Mouse (Mus musculus) heart, embryonic 15.5 days (tissue): Measurements from ENCODE around the gene Mrpl54. TPM values are rescaled to one million over a fixed set of nuclear protein-coding genes. Genes with fewer than 3 reads are reported as not detected.

Source experiments
- ATAC-seq: fragments of 200-750 bp; cut with Nextera tagmentation; replicated peaks from 2 replicates; pipeline ENCODE4 v1.8.0; 2017; ENCODE audit warnings: low read depth, moderate TSS enrichment; ENCODE audit not compliant: insufficient number of reproducible peaks, insufficient read depth, low FRiP score
- H3K27ac ChIP-seq: fragments of 300-500 bp; sonication (generic); 2 replicates; pipeline ENCODE4 v1.5.1; 2015; ENCODE audit warnings: mild to moderate bottlenecking, inconsistent platforms
- H3K27me3 ChIP-seq: fragments of 300-500 bp; sonication (generic); 2 replicates; pipeline ENCODE4 v1.6.1; 2015; ENCODE audit warnings: inconsistent platforms
- H3K36me3 ChIP-seq: fragments of 300-500 bp; sonication (generic); 2 replicates; pipeline ENCODE4 v1.6.1; 2015; ENCODE audit warnings: mild to moderate bottlenecking, inconsistent platforms
- H3K4me1 ChIP-seq: fragments of 300-500 bp; sonication (generic); replicated peaks from 2 replicates; pipeline ENCODE4 v1.6.1; 2015; ENCODE audit warnings: inconsistent platforms
- H3K4me2 ChIP-seq: fragments of 300-500 bp; sonication (generic); 2 replicates; pipeline ENCODE4 v1.6.1; 2015; ENCODE audit warnings: inconsistent platforms, mild to moderate bottlenecking, moderate library complexity
- H3K4me3 ChIP-seq: fragments of 300-500 bp; sonication (generic); 2 replicates; pipeline ENCODE4 v1.5.1; 2015; ENCODE audit warnings: mild to moderate bottlenecking, inconsistent platforms
- H3K9ac ChIP-seq: fragments of 300-500 bp; sonication (generic); 2 replicates; pipeline ENCODE4 v1.6.1; 2015; ENCODE audit warnings: mild to moderate bottlenecking, inconsistent platforms
- H3K9me3 ChIP-seq: fragments of 300-500 bp; sonication (generic); replicated peaks from 2 replicates; pipeline ENCODE4 v1.6.1; 2016; ENCODE audit warnings: inconsistent platforms
- WGBS: fragments of 180-500 bp; shearing (Covaris S2); methylation state at CpG from one replicate; pipeline ENCODE4 v1.1.7; 2015; ENCODE audit warnings: mixed read lengths; 5-methylcytosine and 5-hydroxymethylcytosine counted together
- polyA plus RNA-seq: library from polyadenylated mRNA; unstranded; fragments of >200 nt; fragmentation: Nextera tagmentation; extraction: Ambion mirVana; gene quantifications from 2 replicates; pipeline ENCODE4 v1.2.1, GENCODE M21; 2015

Gene Mrpl54
- polyA plus RNA-seq, 1 experiment from 2014 or later: 226 TPM

GRCm38 (mm10) chr10:81257158-81258039, 9.3 kb downstream of the Mrpl54 start:
- WGBS: 2% methylated on average over 62 of the region's 62 CpGs
- peaks cover 75% of the 10 kb centered on the region for H3K27me3 ChIP-seq
- peaks cover 25% of the 10 kb centered on the region for H3K4me1 ChIP-seq
- peak overlapping the region; percentile 90 for H3K4me2 ChIP-seq
- peak overlapping the region; percentile 50 for H3K9ac ChIP-seq
- H3K36me3 ChIP-seq: no peaks in the 10 kb centered on the region
- no peak overlapping the region for H3K27ac ChIP-seq
- ATAC-seq: no peak
- peak overlapping the region; percentile 53 for H3K4me3 ChIP-seq
- peaks cover 6% of the 10 kb centered on the region for H3K9me3 ChIP-seq

- H3K4me1 ChIP-seq: peaks cover 26% of the 10 kb centered on the region
- no peak overlapping the region for H3K4me2 ChIP-seq
- peaks cover 87% of the 10 kb centered on the region for H3K27me3 ChIP-seq
- H3K36me3 ChIP-seq: no peaks in the 10 kb centered on the region
- no peak for ATAC-seq
- 44% methylated on average over 1 of the region's 1 CpGs for WGBS
- H3K9me3 ChIP-seq: no peaks in the 10 kb centered on the region
- H3K4me3 ChIP-seq: no peak overlapping the region
- no peak overlapping the region for H3K9ac ChIP-seq
- no peak overlapping the region for H3K27ac ChIP-seq
Measured at GRCm38 (mm10) chr10:81254886-81255285, 11.8 kb downstream of the Mrpl54 start.

- H3K27ac ChIP-seq: no peak within 1 kb of the TSS
- H3K36me3 ChIP-seq: no peaks in the 10 kb centered on the region
- no peak for ATAC-seq
- 13% methylated on average over 44 of the region's 44 CpGs for WGBS
- H3K27me3 ChIP-seq: peaks cover 66% of the 10 kb centered on the region
- peak within 1 kb of the TSS; percentile 25; the same call in 1 of the 2 replicates for H3K4me2 ChIP-seq
- no peaks in the 10 kb centered on the region for H3K9me3 ChIP-seq
- H3K9ac ChIP-seq: no peak within 1 kb of the TSS
- H3K4me1 ChIP-seq: peaks cover 18% of the 10 kb centered on the region
- H3K4me3 ChIP-seq: peak within 1 kb of the TSS; percentile 11
Measured at GRCm38 (mm10) chr10:81252424-81253419, 14.0 kb downstream of the Mrpl54 start, which contains the start of gene Matk. Gene Matk, plus strand, starts transcription at chr10:81252935.

- 73% methylated on average over 8 of the region's 8 CpGs for WGBS
- Histone ChIP-seq H3K4me2 (no peak overlapping the region), H3K9ac (no peak overlapping the region), H3K4me3 (no peak overlapping the region), H3K9me3 (no peaks in the 10 kb centered on the region), H3K27ac (no peak overlapping the region), H3K36me3 (no peaks in the 10 kb centered on the region), H3K27me3 (peaks cover 42% of the 10 kb centered on the region), H3K4me1 (peaks cover 16% of the 10 kb centered on the region)
- ATAC-seq: no peak
Measured at GRCm38 (mm10) chr10:81249442-81249841, 17.3 kb downstream of the Mrpl54 start.

GRCm38 (mm10) chr10:81247804-81248203, 18.9 kb downstream of the Mrpl54 start:
- H3K9me3 ChIP-seq: no peaks in the 10 kb centered on the region
- ATAC-seq: no peak
- no peak overlapping the region for H3K4me2 ChIP-seq
- no peak overlapping the region for H3K27ac ChIP-seq
- H3K9ac ChIP-seq: no peak overlapping the region
- H3K4me3 ChIP-seq: no peak overlapping the region
- H3K4me1 ChIP-seq: peaks cover 12% of the 10 kb centered on the region
- peaks cover 39% of the 10 kb centered on the region for H3K27me3 ChIP-seq
- H3K36me3 ChIP-seq: no peaks in the 10 kb centered on the region
- 98% methylated on average over 2 of the region's 2 CpGs for WGBS

GRCm38 (mm10) chr10:81245166-81245565, 21.6 kb downstream of the Mrpl54 start:
- WGBS: 87% methylated on average over 6 of the region's 6 CpGs
- no peak overlapping the region for H3K27ac ChIP-seq
- no peaks in the 10 kb centered on the region for H3K9me3 ChIP-seq
- no peak overlapping the region for H3K9ac ChIP-seq
- peaks cover 38% of the 10 kb centered on the region for H3K27me3 ChIP-seq
- no peak overlapping the region for H3K4me2 ChIP-seq
- ATAC-seq: no peak
- H3K4me3 ChIP-seq: no peak overlapping the region
- H3K36me3 ChIP-seq: no peaks in the 10 kb centered on the region
- H3K4me1 ChIP-seq: peaks cover 11% of the 10 kb centered on the region

- no peak overlapping the region for H3K9ac ChIP-seq
- H3K4me3 ChIP-seq: no peak overlapping the region
- no peak overlapping the region for H3K27ac ChIP-seq
- H3K36me3 ChIP-seq: no peaks in the 10 kb centered on the region
- H3K27me3 ChIP-seq: peaks cover 44% of the 10 kb centered on the region
- H3K4me1 ChIP-seq: peaks cover 17% of the 10 kb centered on the region
- H3K9me3 ChIP-seq: no peaks in the 10 kb centered on the region
- no peak; the same call in 1 of the 2 replicates for ATAC-seq
- WGBS: 9% methylated on average over 17 of the region's 17 CpGs
- no peak overlapping the region for H3K4me2 ChIP-seq
Measured at GRCm38 (mm10) chr10:81244595-81244994, 22.1 kb downstream of the Mrpl54 start.

- Histone ChIP-seq H3K27ac (no peak overlapping the region), H3K9me3 (no peaks in the 10 kb centered on the region), H3K4me3 (no peak overlapping the region), H3K4me1 (peaks cover 17% of the 10 kb centered on the region), H3K4me2 (no peak overlapping the region), H3K9ac (no peak overlapping the region), H3K36me3 (no peaks in the 10 kb centered on the region), H3K27me3 (peaks cover 49% of the 10 kb centered on the region)
- 71% methylated on average over 4 of the region's 4 CpGs for WGBS
- no peak for ATAC-seq
Measured at GRCm38 (mm10) chr10:81244146-81244545, 22.6 kb downstream of the Mrpl54 start.

GRCm38 (mm10) chr10:81242021-81242420, 24.7 kb downstream of the Mrpl54 start:
- H3K4me2 ChIP-seq: no peak overlapping the region
- no peak for ATAC-seq
- H3K9ac ChIP-seq: no peak overlapping the region
- no peaks in the 10 kb centered on the region for H3K36me3 ChIP-seq
- H3K27me3 ChIP-seq: peaks cover 60% of the 10 kb centered on the region
- H3K4me1 ChIP-seq: peaks cover 17% of the 10 kb centered on the region
- H3K9me3 ChIP-seq: no peaks in the 10 kb centered on the region
- no peak overlapping the region for H3K27ac ChIP-seq
- no peak overlapping the region for H3K4me3 ChIP-seq
- 91% methylated on average over 16 of the region's 16 CpGs for WGBS

- Histone ChIP-seq H3K36me3 (no peaks in the 10 kb centered on the region), H3K4me3 (no peak overlapping the region), H3K9me3 (no peaks in the 10 kb centered on the region), H3K4me1 (peaks cover 17% of the 10 kb centered on the region), H3K9ac (no peak overlapping the region), H3K4me2 (no peak overlapping the region), H3K27me3 (peaks cover 60% of the 10 kb centered on the region), H3K27ac (no peak overlapping the region)
- WGBS: 26% methylated on average over 13 of the region's 13 CpGs
- no peak for ATAC-seq
Measured at GRCm38 (mm10) chr10:81240876-81241275, 25.9 kb downstream of the Mrpl54 start.

GRCm38 (mm10) chr10:81238618-81239017, 28.1 kb downstream of the Mrpl54 start:
- 74% methylated on average over 2 of the region's 2 CpGs for WGBS

More at GRCm38 (mm10) chr10:81238618-81239017, 28.1 kb downstream of the Mrpl54 start:
- Histone ChIP-seq H3K27ac (no peak overlapping the region), H3K4me1 (peaks cover 11% of the 10 kb centered on the region), H3K9ac (no peak overlapping the region), H3K4me2 (no peak overlapping the region), H3K36me3 (no peaks in the 10 kb centered on the region), H3K27me3 (peaks cover 51% of the 10 kb centered on the region), H3K9me3 (no peaks in the 10 kb centered on the region), H3K4me3 (no peak overlapping the region)
- no peak for ATAC-seq
